Mouse (Mus musculus): ENCODE measurements at regions not wholly inside any gene's neighbourhood (a gene's known extent, or its start where the extent isn't known, plus 50 kb on each side); places are given as distances from the start of the nearest gene placed in this dataset.

DNA sequence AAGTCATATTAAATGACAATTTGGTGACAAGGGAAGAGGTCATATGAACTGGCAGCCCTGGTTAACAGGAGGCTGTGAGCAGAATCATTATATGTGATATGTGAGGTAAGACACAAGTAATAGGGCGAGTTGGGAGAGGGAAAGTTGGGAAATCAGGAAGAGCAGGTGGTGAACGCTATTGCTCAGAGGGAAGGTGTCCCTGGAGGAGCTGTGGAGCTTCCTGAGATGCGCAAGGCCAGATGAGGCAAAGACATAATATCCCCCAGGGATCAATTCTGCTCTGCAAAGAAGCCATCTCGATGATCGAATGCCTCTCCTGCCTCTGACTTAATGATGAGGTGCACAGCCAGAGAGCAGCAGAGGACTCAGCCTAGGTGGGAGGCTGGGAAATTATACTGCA lies 285.1 kb upstream of the Myt1l start:
- Histone ChIP-seq H3K27me3 (ENCODE audit: insufficient read depth, low read length) (no peaks in the 10 kb centered on the region; the same call in 1 of the 2 replicates), H3K4me3 (replicated peaks; ENCODE audit: low read length) (no peak overlapping the region), H3K36me3 (ENCODE audit: insufficient read depth, low read length) (no peaks in the 10 kb centered on the region), H3K9me3 (ENCODE audit: low read length) (no peaks in the 10 kb centered on the region), H3K4me1 (replicated peaks; ENCODE audit: low read depth, low read length) (no peaks in the 10 kb centered on the region)
- TF ChIP-seq NANOG (IDR thresholded peaks at IDR 0.05; ENCODE audit: borderline replicate concordance, low read length) (no peak), POU5F1 (IDR thresholded peaks at IDR 0.05; ENCODE audit: borderline replicate concordance, low read length) (no peak), CTCF (conservative IDR thresholded peaks at IDR 0.05; ENCODE audit: low read length) (no peak)

DNA sequence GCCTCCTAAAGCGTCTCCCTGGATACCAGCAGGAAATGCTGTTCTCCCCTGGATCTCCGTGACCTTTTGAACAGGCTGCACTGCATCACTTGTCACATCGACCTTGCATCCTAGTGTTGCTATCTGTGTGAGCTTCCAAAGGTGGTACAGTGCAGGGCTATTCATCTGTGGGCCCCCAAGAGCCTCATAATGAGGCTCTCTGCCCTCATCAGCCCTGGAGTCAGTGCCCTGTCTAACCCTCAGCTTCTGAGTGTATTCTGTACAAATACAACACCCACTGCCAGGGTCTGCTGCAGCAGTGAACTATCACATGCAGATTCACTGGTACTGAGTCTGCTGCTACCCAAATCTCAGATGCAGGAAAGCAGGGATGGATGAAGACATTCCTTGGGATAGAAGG lies 282.1 kb upstream of the Myt1l start:
- Histone ChIP-seq H3K27me3 (ENCODE audit: insufficient read depth, low read length) (no peaks in the 10 kb centered on the region; the same call in 1 of the 2 replicates), H3K36me3 (ENCODE audit: insufficient read depth, low read length) (no peaks in the 10 kb centered on the region)
- TF ChIP-seq CTCF (conservative IDR thresholded peaks at IDR 0.05; ENCODE audit: low read length) (no peak), NANOG (IDR thresholded peaks at IDR 0.05; ENCODE audit: borderline replicate concordance, low read length) (no peak), POU5F1 (IDR thresholded peaks at IDR 0.05; ENCODE audit: borderline replicate concordance, low read length) (no peak)

DNA sequence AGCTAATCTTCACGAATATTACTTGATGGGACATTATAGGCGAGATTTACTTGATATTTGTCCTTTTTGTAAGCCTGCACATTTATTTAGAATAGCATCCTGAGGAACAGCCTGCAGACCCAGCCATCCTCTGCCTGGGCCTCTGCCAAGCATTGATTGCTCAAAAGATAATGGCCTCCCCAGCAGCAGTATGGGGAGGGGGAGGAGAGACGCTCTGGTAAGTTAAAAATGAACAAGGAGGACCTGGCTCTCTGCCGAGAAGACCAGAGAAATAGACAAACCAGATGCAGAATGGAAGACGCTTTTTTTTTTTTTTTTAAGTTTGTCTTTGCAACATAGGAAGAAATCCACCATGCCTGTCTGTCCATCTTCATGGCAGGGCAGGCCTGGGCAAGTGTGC lies 280.8 kb upstream of the Myt1l start:
- Histone ChIP-seq H3K9me3 (ENCODE audit: low read length) (no peaks in the 10 kb centered on the region), H3K4me1 (replicated peaks; ENCODE audit: low read depth, low read length) (no peaks in the 10 kb centered on the region), H3K4me3 (replicated peaks; ENCODE audit: low read length) (no peak overlapping the region), H3K36me3 (ENCODE audit: insufficient read depth, low read length) (no peaks in the 10 kb centered on the region), H3K27me3 (ENCODE audit: insufficient read depth, low read length) (no peaks in the 10 kb centered on the region; the same call in 1 of the 2 replicates)
- TF ChIP-seq NANOG (IDR thresholded peaks at IDR 0.05; ENCODE audit: borderline replicate concordance, low read length) = no peak
- no peak for TF ChIP-seq CTCF (conservative IDR thresholded peaks at IDR 0.05; ENCODE audit: low read length)

More for the DNA sequence above, 282.1 kb upstream of the Myt1l start:
- Histone ChIP-seq H3K4me1 (replicated peaks; ENCODE audit: low read depth, low read length) (no peaks in the 10 kb centered on the region), H3K4me3 (replicated peaks; ENCODE audit: low read length) (no peak overlapping the region), H3K9me3 (ENCODE audit: low read length) (no peaks in the 10 kb centered on the region)

DNA sequence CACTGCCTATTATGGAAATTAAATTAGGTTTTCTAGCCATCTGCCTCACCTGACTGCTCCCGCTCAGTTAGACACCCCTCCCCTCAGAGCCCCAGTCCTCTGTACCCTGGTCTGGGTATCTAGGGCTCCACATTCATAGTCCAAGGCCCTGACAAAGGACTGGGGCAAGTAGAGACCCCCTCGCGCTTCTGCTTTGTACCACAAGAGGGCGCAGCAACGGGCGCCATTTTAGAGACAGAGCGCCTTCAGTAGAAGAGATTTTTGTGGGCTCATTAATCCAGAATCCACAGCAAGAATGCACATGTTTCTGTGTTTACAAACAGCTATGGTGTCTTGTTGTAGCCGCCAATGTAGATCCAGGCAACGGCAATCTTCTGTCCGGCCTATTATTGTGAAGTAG lies 279.7 kb upstream of the Myt1l start:
- no peaks in the 10 kb centered on the region for H3K27me3 ChIP-seq (ENCODE audit: insufficient read depth, low read length)
- no peaks in the 10 kb centered on the region for H3K4me1 ChIP-seq (replicated peaks; ENCODE audit: low read depth, low read length)
- no peaks in the 10 kb centered on the region for H3K9me3 ChIP-seq (ENCODE audit: low read length)
- no peak overlapping the region for H3K4me3 ChIP-seq (replicated peaks; ENCODE audit: low read length)
- H3K36me3 ChIP-seq (ENCODE audit: insufficient read depth, low read length) = no peaks in the 10 kb centered on the region
- TF ChIP-seq NANOG (IDR thresholded peaks at IDR 0.05; ENCODE audit: borderline replicate concordance, low read length) (no peak), CTCF (conservative IDR thresholded peaks at IDR 0.05; ENCODE audit: low read length) (peak; percentile 81), POU5F1 (IDR thresholded peaks at IDR 0.05; ENCODE audit: borderline replicate concordance, low read length) (no peak)

DNA sequence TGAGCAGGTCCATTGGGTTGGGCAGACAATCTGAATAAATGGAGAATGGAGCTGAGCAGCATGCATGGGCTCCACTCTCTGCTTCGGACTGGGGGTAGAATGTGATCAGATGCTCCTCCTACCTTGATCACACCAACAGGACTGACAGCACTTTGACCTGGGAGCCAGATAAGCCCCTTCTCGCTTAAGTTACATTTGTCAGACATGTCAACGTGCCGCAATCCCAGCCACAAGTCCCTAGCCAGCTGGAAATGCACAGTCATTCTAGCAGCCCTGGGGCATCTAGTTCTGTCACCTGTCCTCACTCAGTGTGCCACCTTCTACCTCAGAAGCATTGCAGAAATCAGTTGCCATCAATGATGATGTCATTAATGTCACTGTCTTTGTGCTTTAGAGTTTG lies 272.1 kb upstream of the Myt1l start:
- 0 out of 2 replicates have a peak, but pooled peaks cover 6% of the 10 kb centered on the region for H3K9me3 ChIP-seq (ENCODE audit: low read length)
- H3K4me3 ChIP-seq (replicated peaks; ENCODE audit: low read length) = no peak overlapping the region
- H3K4me1 ChIP-seq (replicated peaks; ENCODE audit: low read depth, low read length) = no peaks in the 10 kb centered on the region
- H3K36me3 ChIP-seq (ENCODE audit: insufficient read depth, low read length) = no peaks in the 10 kb centered on the region
- H3K27me3 ChIP-seq (ENCODE audit: insufficient read depth, low read length) = peaks cover 5% of the 10 kb centered on the region; the same call in 1 of the 2 replicates
- TF ChIP-seq CTCF (conservative IDR thresholded peaks at IDR 0.05; ENCODE audit: low read length) (no peak), NANOG (IDR thresholded peaks at IDR 0.05; ENCODE audit: borderline replicate concordance, low read length) (no peak), POU5F1 (IDR thresholded peaks at IDR 0.05; ENCODE audit: borderline replicate concordance, low read length) (no peak)

DNA sequence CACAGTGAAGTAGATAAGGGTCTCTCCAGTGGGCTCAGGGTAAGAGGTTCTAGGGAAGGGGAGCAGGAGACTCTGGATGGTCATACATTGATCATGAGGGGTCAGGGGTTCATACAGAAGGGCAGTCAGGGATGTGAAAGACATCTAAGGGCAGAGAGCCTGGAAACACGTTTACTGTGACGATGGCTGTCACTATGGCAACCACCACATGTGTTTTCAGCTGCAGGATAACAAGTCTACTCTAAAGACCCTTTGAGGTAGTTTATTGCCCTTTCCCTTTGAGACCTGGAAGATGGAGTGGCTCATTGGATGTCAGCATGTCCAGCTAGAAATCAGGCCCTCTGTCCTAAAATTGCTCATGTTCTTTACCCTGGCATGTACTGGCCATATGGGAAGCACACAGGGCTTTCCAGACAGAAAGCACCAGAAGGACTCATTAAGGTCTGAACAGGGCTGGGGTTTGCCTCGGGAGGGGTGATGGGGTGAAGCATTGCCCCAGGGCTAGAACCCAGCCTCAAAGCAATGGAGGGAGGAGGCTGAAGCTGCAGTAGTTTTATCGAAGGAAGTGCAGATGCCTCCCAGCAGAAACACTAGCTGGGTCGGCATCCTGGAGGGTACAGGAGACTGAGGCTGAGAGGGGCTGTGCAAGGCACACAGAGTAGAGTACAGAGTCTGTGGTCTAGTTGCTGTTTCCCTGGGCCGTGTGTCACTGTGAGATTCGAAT lies 271.0 kb upstream of the Myt1l start:
- no peaks in the 10 kb centered on the region for H3K36me3 ChIP-seq (ENCODE audit: insufficient read depth, low read length)
- peaks cover 5% of the 10 kb centered on the region; the same call in 1 of the 2 replicates for H3K27me3 ChIP-seq (ENCODE audit: insufficient read depth, low read length)
- TF ChIP-seq CTCF (conservative IDR thresholded peaks at IDR 0.05; ENCODE audit: low read length) (no peak), POU5F1 (IDR thresholded peaks at IDR 0.05; ENCODE audit: borderline replicate concordance, low read length) (no peak), NANOG (IDR thresholded peaks at IDR 0.05; ENCODE audit: borderline replicate concordance, low read length) (no peak)
- 0 out of 2 replicates have a peak, but pooled peaks cover 6% of the 10 kb centered on the region for H3K9me3 ChIP-seq (ENCODE audit: low read length)
- no peaks in the 10 kb centered on the region for H3K4me1 ChIP-seq (replicated peaks; ENCODE audit: low read depth, low read length)
- no peak overlapping the region for H3K4me3 ChIP-seq (replicated peaks; ENCODE audit: low read length)

DNA sequence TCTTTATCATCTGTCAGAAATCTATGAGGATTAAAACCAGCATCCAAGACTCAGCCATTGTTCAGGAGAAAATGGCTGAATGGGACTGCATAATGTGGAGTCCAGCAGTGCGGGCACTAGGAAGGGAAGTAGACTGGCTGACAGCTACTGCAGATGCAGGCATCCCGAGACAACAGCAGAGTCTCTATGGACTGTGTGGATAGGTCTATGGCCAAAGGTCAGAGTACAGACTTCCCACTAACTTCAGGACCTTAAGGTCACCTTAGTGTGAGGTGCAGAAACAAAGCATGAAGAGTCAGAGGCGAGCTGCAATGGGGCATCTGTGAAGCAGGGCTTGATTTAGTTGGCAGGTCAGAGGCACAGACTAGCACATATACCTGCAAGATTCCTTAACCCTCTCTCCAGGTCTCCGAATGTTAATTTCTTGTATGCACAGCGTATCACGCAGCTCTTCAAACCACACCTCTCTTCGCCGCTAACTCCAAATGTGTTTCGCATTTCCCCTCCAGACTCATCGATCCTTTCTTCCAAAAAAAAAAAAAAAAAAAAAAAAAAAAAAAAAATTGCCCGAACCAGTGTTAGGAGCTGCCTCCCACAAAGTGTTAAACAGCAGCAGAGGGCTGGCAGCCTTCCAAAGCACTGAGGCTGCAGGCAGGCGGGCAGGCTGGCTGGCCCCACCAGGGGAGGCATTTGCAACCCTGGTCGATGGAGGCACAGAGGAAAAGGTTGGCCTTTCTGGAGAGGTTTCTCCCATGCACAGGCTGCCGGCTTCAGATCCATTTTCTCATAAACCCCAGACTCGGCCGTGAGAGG lies 270.2 kb upstream of the Myt1l start:
- Histone ChIP-seq H3K9me3 (ENCODE audit: low read length) (0 out of 2 replicates have a peak, but pooled peaks cover 6% of the 10 kb centered on the region), H3K4me1 (replicated peaks; ENCODE audit: low read depth, low read length) (no peaks in the 10 kb centered on the region), H3K4me3 (replicated peaks; ENCODE audit: low read length) (no peak overlapping the region), H3K27me3 (ENCODE audit: insufficient read depth, low read length) (peaks cover 5% of the 10 kb centered on the region; the same call in 1 of the 2 replicates), H3K36me3 (ENCODE audit: insufficient read depth, low read length) (no peaks in the 10 kb centered on the region)
- no peak for TF ChIP-seq NANOG (IDR thresholded peaks at IDR 0.05; ENCODE audit: borderline replicate concordance, low read length)
- TF ChIP-seq CTCF (conservative IDR thresholded peaks at IDR 0.05; ENCODE audit: low read length) = no peak
- no peak for TF ChIP-seq POU5F1 (IDR thresholded peaks at IDR 0.05; ENCODE audit: borderline replicate concordance, low read length)

DNA sequence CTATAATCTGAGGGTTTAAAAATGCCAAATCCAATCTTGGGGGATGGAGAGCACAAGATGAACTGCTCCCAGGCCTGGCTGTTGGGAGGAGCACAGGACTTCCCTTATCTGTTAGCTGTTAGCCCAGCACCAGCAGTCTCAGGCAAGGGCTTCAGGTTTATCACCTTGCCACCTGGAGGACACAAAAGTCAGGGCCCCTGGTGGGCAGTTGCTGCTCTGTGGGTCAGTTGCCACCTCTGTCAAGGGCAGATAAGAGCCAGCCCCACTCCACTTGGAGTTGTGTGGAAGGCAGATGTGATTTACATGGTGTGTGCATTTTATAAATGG lies 269.7 kb upstream of the Myt1l start:
- no peak overlapping the region for H3K4me3 ChIP-seq (replicated peaks; ENCODE audit: low read length)
- peaks cover 5% of the 10 kb centered on the region; the same call in 1 of the 2 replicates for H3K27me3 ChIP-seq (ENCODE audit: insufficient read depth, low read length)

More for the DNA sequence above, 269.7 kb upstream of the Myt1l start:
- Histone ChIP-seq H3K4me1 (replicated peaks; ENCODE audit: low read depth, low read length) (no peaks in the 10 kb centered on the region), H3K9me3 (ENCODE audit: low read length) (0 out of 2 replicates have a peak, but pooled peaks cover 6% of the 10 kb centered on the region), H3K36me3 (ENCODE audit: insufficient read depth, low read length) (no peaks in the 10 kb centered on the region)
- no peak for TF ChIP-seq CTCF (conservative IDR thresholded peaks at IDR 0.05; ENCODE audit: low read length)
- TF ChIP-seq NANOG (IDR thresholded peaks at IDR 0.05; ENCODE audit: borderline replicate concordance, low read length) = no peak
- no peak for TF ChIP-seq POU5F1 (IDR thresholded peaks at IDR 0.05; ENCODE audit: borderline replicate concordance, low read length)

All from E14TG2a.4 (cell line).